Mouse (Mus musculus): ENCODE results near the gene Gprc5d. TPM values are rescaled to one million over a fixed set of nuclear protein-coding genes. Genes with fewer than 3 reads are reported as not detected.

The Gprc5d gene
- polyA plus RNA-seq, 1 experiment = 0.04 TPM

GRCm38 (mm10) chr6:135156597-135156996, 38.5 kb upstream of the Gprc5d start:
- TF ChIP-seq GATA1 (IDR thresholded peaks at IDR 0.05; ENCODE audit: low read length) (no peak), TAL1 (IDR thresholded peaks at IDR 0.05; ENCODE audit: low read length) (no peak)
- Histone ChIP-seq H3K4me1 (ENCODE audit: control insufficient read depth) (peaks cover 40% of the 10 kb centered on the region), H3K36me3 (ENCODE audit: control insufficient read depth) (peaks cover 100% of the 10 kb centered on the region), H3K27me3 (ENCODE audit: control insufficient read depth) (no peaks in the 10 kb centered on the region), H3K4me3 (replicated peaks) (no peak overlapping the region), H3K9me3 (ENCODE audit: control insufficient read depth, low read length) (peaks cover 2% of the 10 kb centered on the region; the same call in 1 of the 2 replicates)

DNA sequence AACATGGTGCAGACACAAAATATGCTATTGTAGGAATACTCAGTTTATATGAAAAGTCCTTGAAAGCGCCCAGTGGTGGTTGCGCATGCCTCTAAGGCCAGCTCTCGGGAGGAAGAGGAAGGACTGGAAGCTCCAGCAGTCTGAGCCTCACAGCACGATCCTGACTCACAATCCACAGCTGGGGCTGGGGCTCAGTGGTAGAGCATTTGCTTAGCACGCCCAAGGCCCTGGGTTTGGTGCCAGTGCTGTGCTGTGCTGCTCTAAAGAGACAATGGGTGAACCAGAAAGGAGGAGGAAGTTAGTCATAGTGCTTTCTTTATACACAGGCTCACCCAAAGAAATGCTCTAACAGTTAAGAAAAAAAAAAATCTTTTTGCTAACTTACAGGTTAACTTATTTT, 35.6 kb upstream of the Gprc5d start:
- H3K4me3 ChIP-seq (replicated peaks) = no peak overlapping the region
- peaks cover 2% of the 10 kb centered on the region; the same call in 1 of the 2 replicates for H3K9me3 ChIP-seq (ENCODE audit: control insufficient read depth, low read length)
- TF ChIP-seq GATA1 (IDR thresholded peaks at IDR 0.05; ENCODE audit: low read length) (no peak), TAL1 (IDR thresholded peaks at IDR 0.05; ENCODE audit: low read length) (no peak)
- H3K4me1 ChIP-seq (ENCODE audit: control insufficient read depth) = peaks cover 36% of the 10 kb centered on the region
- H3K27me3 ChIP-seq (ENCODE audit: control insufficient read depth) = no peaks in the 10 kb centered on the region
- H3K36me3 ChIP-seq (ENCODE audit: control insufficient read depth) = peaks cover 98% of the 10 kb centered on the region

DNA sequence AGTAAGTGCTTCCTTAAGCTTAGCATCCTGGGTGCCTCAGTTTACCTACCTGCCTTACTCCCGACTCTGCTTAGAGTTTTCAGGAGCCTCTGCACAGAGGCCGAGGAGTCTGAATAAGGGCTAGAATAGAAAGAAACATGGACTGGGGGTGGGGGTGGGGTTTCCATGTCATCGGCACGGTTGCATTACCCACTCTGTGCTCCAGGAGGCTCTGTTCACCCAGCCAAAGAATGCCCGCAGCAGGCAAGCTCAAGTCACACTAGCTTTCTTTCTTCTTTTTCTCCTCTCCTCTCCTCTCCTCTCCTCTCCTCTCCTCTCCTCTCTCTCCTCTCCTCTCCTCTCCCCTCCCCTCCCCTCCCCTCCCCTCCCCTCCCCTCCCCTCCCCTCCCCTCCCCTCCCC, 32.2 kb upstream of the Gprc5d start:
- H3K9me3 ChIP-seq (ENCODE audit: control insufficient read depth, low read length) = peaks cover 2% of the 10 kb centered on the region; the same call in 1 of the 2 replicates
- H3K36me3 ChIP-seq (ENCODE audit: control insufficient read depth) = peaks cover 98% of the 10 kb centered on the region
- TF ChIP-seq TAL1 (IDR thresholded peaks at IDR 0.05; ENCODE audit: low read length) (no peak), GATA1 (IDR thresholded peaks at IDR 0.05; ENCODE audit: low read length) (no peak)
- H3K4me3 ChIP-seq (replicated peaks) = no peak overlapping the region
- H3K27me3 ChIP-seq (ENCODE audit: control insufficient read depth) = no peaks in the 10 kb centered on the region
- H3K4me1 ChIP-seq (ENCODE audit: control insufficient read depth) = peaks cover 27% of the 10 kb centered on the region

DNA sequence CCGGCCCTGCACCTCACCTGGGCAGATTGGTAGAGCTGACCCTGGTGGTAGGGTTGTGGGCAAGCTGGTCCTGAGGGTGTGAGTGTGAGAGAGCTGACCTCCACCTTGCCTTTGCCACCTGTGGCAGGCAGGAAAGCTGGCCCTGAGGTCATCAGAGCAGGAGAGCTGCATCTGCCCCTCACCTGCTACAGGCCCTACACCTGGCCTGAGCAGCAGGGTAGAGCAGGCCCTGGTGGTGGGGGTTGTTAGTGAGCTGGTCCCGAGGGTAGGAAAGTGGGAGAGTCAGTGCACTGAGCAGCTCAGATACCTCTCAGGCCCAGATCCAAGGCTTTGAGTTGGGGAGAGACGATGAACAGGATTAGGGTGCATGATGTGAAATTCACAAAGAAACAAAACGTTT, 31.6 kb upstream of the Gprc5d start:
- peaks cover 31% of the 10 kb centered on the region for H3K4me1 ChIP-seq (ENCODE audit: control insufficient read depth)
- TF ChIP-seq TAL1 (IDR thresholded peaks at IDR 0.05; ENCODE audit: low read length) (no peak), GATA1 (IDR thresholded peaks at IDR 0.05; ENCODE audit: low read length) (no peak)
- H3K4me3 ChIP-seq (replicated peaks) = no peak overlapping the region
- peaks cover 2% of the 10 kb centered on the region; the same call in 1 of the 2 replicates for H3K9me3 ChIP-seq (ENCODE audit: control insufficient read depth, low read length)
- no peaks in the 10 kb centered on the region for H3K27me3 ChIP-seq (ENCODE audit: control insufficient read depth)
- peaks cover 98% of the 10 kb centered on the region for H3K36me3 ChIP-seq (ENCODE audit: control insufficient read depth)

GRCm38 (mm10) chr6:135149175-135149574, 31.1 kb upstream of the Gprc5d start:
- TF ChIP-seq TAL1 (IDR thresholded peaks at IDR 0.05; ENCODE audit: low read length) (no peak), GATA1 (IDR thresholded peaks at IDR 0.05; ENCODE audit: low read length) (no peak)
- H3K36me3 ChIP-seq (ENCODE audit: control insufficient read depth) = peaks cover 98% of the 10 kb centered on the region

GRCm38 (mm10) chr6:135148506-135148905, 30.4 kb upstream of the Gprc5d start:
- no peak overlapping the region for H3K4me3 ChIP-seq (replicated peaks)
- H3K27me3 ChIP-seq (ENCODE audit: control insufficient read depth) = no peaks in the 10 kb centered on the region
- peaks cover 98% of the 10 kb centered on the region for H3K36me3 ChIP-seq (ENCODE audit: control insufficient read depth)
- no peak for TF ChIP-seq TAL1 (IDR thresholded peaks at IDR 0.05; ENCODE audit: low read length)
- no peak for TF ChIP-seq GATA1 (IDR thresholded peaks at IDR 0.05; ENCODE audit: low read length)
- peaks cover 42% of the 10 kb centered on the region for H3K4me1 ChIP-seq (ENCODE audit: control insufficient read depth)
- H3K9me3 ChIP-seq (ENCODE audit: control insufficient read depth, low read length) = 0 out of 2 replicates have a peak, but pooled peaks cover 2% of the 10 kb centered on the region

More at GRCm38 (mm10) chr6:135149175-135149574, 31.1 kb upstream of the Gprc5d start:
- Histone ChIP-seq H3K4me1 (ENCODE audit: control insufficient read depth) (peaks cover 37% of the 10 kb centered on the region), H3K27me3 (ENCODE audit: control insufficient read depth) (no peaks in the 10 kb centered on the region), H3K4me3 (replicated peaks) (no peak overlapping the region), H3K9me3 (ENCODE audit: control insufficient read depth, low read length) (peaks cover 2% of the 10 kb centered on the region; the same call in 1 of the 2 replicates)

DNA sequence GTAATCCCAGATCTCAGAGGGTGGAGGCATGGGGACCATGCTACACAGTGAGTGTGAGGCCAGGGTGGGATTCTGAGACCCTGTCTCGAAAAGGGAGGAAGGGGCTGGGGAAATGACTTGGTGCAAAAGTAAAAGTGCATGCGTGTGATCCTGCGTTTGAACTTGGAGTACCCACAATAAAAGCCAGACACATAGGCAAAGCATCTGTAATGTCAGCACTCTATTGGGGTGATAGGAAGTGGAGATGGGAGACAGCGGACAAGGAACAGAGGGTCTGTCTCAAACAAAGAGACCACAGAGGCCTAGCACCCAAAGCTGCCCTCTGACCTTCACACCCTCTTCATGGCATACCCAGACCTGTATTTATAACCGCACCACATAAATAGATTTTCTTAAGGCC, 27.9 kb upstream of the Gprc5d start:
- Histone ChIP-seq H3K4me1 (ENCODE audit: control insufficient read depth) (peaks cover 56% of the 10 kb centered on the region), H3K9me3 (ENCODE audit: control insufficient read depth, low read length) (no peaks in the 10 kb centered on the region), H3K36me3 (ENCODE audit: control insufficient read depth) (peaks cover 98% of the 10 kb centered on the region), H3K4me3 (replicated peaks) (no peak overlapping the region), H3K27me3 (ENCODE audit: control insufficient read depth) (no peaks in the 10 kb centered on the region)
- TF ChIP-seq GATA1 (IDR thresholded peaks at IDR 0.05; ENCODE audit: low read length) (no peak), TAL1 (IDR thresholded peaks at IDR 0.05; ENCODE audit: low read length) (no peak)

- H3K27me3 ChIP-seq (ENCODE audit: control insufficient read depth) = no peaks in the 10 kb centered on the region
- no peak overlapping the region for H3K4me3 ChIP-seq (replicated peaks)
- H3K4me1 ChIP-seq (ENCODE audit: control insufficient read depth) = peaks cover 55% of the 10 kb centered on the region
- H3K9me3 ChIP-seq (ENCODE audit: control insufficient read depth, low read length) = no peaks in the 10 kb centered on the region
- TF ChIP-seq TAL1 (IDR thresholded peaks at IDR 0.05; ENCODE audit: low read length) (no peak), GATA1 (IDR thresholded peaks at IDR 0.05; ENCODE audit: low read length) (no peak)
- peaks cover 100% of the 10 kb centered on the region for H3K36me3 ChIP-seq (ENCODE audit: control insufficient read depth)
These were observed 26.4 kb upstream of the Gprc5d start for GRCm38 (mm10) chr6:135144516-135144915.

DNA sequence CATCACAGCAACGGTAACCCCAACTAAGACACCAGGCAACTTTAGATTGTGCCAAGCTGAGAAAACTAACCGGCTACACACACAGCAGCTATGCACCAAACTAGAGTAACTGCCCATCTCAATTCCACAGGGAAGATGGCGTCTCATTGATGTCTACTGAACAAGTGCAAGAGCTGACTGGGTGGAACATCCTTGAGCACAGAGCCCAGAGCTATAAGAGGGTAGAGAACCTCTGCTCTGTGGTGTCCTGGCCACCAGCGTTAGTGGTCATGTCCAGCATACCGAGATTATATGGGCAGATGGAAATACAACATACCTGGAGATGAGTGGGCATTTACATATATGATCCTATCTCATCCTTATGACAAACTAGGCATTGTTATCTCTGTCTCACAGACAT, 25.1 kb upstream of the Gprc5d start:
- no peak overlapping the region for H3K4me3 ChIP-seq (replicated peaks)
- H3K9me3 ChIP-seq (ENCODE audit: control insufficient read depth, low read length) = no peaks in the 10 kb centered on the region
- H3K36me3 ChIP-seq (ENCODE audit: control insufficient read depth) = peaks cover 100% of the 10 kb centered on the region
- H3K4me1 ChIP-seq (ENCODE audit: control insufficient read depth) = peaks cover 51% of the 10 kb centered on the region
- TF ChIP-seq GATA1 (IDR thresholded peaks at IDR 0.05; ENCODE audit: low read length) (no peak), TAL1 (IDR thresholded peaks at IDR 0.05; ENCODE audit: low read length) (no peak)
- H3K27me3 ChIP-seq (ENCODE audit: control insufficient read depth) = no peaks in the 10 kb centered on the region
